Mouse (Mus musculus) adipocyte (in vitro differentiated cells): Measurements from ENCODE around the gene Gm26741.
"Not testable (repeated sequence)": the region's sequence is repeated elsewhere in the genome, so short reads cannot be mapped to it uniquely, and the experiment has no call there.

Experiments used
- DNase-seq: peaks from one replicate; pipeline ENCODE4 v3.0.0-alpha.2; 2016; ENCODE audit warnings: low spot score

The Gm26741 gene

DNA sequence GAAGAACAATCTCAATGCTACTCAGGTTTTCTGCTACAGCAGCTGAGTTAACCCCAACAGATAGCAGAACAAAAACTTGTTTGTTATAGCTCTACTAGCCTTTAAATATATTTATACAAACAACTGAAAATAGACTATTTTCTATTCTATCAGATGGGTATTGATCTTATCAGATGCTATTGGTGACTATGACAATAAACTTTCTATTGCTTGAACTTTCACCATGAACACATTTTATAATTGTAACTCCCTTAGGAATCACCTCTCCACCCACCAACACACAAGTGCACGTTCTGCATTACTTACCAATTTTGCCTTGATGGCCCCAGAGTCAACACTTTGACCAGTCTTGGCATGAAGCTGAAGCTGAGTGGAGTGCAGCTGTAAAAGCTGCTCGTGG is at the start of gene Gm26741:
Gene Gm26741, plus strand, starts transcription at position 301 of the 400 bp plus-strand sequence.
- no peak for DNase-seq

DNA sequence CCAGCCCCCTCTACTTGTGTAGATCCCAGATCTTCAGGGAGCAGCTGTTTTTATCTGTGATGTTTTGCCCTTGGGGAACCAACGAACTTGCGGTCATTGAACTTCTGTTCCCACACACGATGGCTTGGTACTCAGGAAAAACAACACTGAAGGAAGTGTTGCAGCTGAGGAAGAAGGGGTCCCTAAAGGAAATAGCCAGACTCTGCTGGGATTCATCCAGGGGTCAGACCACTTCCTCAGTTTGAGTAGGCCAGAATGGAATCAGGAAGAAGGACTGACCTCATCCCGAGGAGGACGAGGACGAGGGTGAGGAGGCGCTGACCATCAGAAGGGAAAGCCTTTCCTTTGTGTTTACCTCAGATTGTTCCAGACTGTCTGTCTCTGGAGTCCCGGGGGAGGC is 49.4 kb upstream of the Gm26741 start:
- no peak for DNase-seq

DNA sequence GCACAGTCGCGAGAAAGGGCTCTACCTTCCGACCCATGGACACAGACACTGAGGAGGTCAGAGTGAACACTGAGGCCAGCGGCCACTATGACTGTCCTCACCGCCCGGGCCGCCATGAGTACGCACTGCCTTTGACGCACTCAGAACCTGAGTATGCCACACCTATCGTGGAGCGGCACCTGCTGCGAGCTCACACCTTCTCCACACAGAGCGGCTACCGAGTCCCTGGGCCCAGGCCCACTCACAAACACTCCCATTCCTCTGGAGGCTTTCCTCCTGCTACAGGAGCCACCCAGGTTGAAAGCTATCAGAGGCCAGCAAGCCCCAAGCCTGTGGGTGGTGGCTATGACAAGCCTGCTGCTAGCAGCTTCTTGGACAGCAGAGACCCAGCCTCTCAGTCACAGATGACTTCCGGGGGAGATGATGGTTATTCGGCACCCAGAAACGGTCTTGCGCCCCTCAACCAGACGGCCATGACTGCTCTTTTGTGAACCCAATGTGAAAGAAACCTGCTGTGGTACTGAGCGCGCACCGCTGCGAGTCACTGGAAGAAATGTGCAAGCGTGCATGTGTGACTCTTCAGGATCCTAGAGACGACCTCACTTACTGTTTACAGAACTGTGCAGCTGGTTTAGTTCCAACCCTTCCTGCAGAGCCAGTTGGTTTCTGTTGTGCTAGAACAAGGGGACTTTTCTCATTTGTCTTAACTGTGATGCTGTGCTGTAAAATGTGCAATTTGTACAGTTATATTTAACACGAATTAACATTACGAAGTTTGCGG is 38.9 kb upstream of the Gm26741 start:
- no peak for DNase-seq

DNA sequence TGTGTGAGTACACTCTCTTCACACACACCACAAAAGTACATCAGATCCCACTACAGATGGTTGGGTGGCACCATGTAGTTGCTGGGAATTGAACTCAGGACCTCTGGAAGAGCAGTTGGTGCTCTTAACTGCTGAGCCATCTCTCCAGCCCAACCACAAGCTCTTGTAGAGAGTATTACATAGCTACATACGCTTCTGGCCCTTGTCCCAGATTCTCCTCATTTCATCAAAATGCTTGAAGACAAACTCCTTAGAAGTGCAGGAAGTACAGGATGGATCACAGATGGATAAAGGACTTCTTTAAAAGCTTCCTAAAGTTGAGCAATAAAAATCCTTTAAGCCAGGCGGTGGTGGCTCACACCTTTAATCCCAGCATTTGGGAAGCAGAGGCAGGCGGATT is 36.6 kb upstream of the Gm26741 start:
- DNase-seq, result no peak

DNA sequence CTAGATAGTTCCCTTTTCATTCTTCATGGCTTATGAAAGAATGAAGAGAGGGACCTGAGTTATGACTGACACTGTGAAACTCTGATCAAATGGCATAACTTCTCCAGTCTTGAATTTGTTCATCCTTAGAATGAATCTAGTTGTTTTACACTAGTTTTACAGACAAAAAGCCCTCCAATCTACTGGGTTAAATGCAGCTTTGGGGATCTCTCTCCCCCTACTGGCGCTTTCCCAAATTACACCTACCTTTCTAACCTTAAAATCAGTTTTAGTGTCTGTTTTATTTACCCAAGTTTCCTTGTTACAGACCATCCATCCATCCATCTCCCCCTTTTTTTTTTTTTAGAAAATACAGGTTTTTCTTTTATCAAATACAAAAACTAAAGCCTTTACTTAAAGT is 27.6 kb upstream of the Gm26741 start:
- DNase-seq, result peak; percentile 57

DNA sequence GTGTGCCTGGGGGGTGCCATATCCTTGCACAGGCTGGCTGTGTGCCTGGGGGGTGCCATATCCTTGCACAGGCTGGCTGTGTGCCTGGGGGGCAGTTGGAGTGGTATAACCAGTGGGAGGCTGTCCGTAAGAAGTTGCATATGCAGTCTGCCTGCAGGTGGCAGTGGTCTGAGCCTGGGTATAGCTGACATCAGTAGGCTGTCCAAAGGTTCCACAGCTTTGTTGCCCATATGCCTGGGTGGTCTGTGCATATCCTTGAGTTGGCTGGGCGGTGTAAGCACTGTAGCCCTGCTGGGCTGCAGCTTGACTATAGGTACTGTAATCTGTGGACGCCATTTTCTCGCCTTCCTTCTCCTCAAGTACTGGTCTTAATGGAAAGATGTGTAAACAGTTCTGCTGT is 15.2 kb upstream of the Gm26741 start:
- not testable (repeated sequence) for DNase-seq

DNA sequence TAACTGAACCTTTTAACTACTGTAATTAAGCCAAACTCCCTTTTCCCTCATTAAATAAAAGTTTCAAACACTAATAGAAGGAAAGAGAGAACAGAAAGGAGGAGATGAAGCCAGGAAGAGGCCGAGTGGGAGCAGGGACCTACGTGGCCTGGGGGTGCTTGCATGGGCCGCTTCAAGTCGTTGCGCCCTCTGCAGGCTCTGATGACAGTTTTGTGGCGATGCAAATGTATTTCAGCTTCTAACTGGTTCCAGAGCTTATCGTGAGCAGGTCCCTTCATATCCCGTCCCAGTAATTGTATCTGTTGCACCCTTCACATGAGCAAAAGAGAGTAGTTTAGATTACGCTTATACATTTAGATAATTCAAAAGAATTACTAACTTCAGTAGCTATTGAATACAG is 5.4 kb upstream of the Gm26741 start:
- DNase-seq, result no peak

DNA sequence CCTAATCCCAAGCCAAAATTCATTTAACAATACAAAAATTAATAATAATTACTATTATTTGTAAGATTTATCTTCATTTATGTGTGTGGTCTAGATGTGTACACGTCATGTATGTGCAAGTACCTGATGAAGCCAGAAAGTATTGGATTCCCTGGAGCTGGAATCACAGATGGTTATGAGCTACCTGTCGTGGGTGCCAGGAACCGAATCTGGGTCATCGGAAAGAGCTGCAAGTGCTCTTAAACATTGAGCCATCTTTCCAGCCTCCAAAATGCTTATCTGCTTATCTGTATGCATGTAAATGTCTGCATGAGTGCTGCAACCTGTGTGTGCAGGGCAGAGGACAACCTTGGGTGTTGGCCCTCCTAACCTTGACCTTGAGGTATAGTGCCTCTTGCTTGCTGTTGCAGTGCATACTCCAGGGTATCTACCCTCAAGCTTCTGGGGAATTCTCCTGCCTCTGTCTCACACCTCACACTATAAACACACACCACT is 1.7 kb downstream of the Gm26741 start:
- no peak for DNase-seq

DNA sequence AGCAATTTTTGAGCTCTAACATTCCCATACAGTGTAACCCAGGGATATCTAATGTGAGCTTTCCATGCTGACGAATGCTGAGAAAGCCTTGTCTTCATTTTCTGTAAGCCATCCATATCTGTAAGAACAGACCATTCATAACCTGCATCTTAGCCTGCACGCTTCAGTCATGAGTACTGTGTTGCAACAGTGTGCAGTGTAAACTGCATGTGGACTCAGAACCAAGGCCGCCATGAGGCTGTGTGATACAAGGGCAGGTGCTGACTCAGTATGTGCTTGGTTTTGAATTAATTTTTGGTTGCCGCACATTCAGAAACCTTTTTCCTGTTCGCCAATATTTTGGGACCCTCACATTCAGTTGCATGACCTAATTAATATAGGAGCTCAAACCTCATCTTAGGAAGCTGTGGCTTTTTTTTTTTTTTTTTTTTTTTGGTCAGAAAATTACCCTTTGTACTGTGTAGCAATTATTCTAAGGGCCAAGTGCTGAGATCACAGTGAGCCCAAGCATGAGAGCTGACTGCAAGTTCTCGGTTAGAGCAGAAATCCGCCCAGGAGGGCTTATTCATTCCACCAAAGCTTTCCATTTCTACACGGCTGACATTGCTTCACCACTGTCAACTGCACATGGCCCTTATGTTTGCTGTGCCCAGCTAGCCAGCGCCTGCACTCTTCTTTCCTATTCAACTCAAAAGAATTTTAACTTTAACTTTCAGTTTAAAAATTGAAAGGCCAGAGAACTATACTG is 2.5 kb downstream of the Gm26741 start:
- DNase-seq, result no peak

DNA sequence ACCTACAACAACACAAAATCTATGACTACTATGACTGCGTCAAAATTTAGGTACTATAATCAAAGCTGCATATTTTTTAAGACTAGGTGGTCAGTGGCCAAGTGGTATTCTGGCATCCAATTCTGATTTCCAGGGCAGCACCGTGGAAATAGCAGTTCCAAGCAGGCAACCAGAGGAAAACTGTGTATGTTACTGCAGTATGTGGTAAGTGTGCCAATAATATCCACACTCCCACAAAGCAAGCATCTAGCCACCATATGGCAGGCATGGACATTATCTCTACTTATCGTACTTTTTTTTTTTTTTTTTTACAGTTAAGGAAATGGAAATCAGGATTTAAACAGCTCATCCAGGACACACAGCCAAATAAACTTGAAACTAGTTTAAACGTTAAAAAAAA is 9.8 kb downstream of the Gm26741 start:
- no peak for DNase-seq

DNA sequence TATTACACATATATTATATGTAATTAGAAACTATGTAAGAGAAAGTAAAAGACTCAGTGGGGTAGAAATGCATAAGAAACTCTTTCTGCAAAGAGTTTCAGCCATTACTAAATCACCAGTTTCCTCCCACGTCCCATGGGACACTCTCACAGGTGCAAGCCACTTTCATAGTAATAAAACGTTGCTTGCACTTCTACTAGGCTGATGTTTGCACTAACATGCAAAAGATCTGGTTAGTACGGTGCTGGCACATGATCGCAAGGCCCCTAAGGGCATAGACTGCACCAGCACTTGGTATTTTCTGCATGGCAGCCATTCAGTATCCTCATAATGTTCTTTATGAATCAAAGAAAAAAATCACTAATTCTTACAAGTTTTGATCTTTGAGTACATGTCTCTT is 15.3 kb downstream of the Gm26741 start:
- DNase-seq, result no peak

DNA sequence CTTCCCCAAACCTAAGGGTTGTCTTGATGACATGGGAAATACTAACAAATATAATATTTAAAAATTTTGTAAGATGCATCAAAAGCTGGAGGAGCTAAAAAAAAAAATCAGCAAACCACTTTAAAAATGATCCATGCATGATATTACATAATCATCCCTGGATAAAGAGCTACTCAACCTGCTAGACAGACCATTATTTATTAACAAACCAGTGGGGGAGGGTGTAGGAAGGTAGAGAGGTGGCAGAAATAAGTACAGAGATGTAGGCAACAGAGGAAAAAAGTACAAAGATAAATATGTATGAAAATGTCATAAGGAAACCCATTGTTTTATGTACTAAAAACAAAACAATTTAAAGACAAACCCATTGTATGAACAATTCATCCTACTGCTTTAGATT is 16.1 kb downstream of the Gm26741 start:
- no peak for DNase-seq

DNA sequence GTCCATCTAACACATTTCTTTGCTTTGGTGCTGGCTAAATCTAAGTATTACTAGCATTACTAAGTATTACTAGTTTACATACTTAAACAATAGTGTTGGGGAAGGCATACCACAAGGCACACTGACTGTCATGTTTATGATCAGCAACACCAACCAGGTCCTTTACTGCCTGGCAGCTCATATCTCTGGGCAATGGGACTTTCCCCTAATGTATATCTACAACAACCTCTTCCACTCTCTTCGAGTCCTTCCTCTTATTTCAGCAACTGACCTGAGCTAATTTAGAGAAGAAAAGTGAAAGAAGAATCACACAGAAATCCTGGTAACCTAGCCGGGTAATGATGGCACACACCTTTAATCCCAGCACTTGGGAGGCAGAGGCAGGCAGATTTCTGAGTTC is 17.9 kb downstream of the Gm26741 start:
- no peak for DNase-seq

DNA sequence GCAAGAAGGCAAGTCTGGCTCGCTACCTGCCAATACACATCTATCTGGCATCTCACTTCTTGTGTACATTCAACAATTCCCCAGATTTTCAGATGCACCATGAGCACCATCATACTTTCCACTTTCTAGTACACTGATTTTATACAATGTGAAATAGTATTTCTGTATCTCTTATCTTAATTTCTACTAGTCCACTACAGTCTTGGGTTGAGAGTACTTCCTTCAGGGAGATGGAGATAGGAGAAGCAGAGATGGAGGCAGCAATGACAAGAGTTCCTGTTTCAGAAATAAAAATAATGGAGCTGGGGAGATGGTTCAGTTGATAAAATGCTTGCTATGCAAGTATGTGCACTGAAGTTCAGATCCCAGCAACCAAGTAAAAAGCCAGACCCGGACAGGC is 19.2 kb downstream of the Gm26741 start:
- DNase-seq, result no peak

DNA sequence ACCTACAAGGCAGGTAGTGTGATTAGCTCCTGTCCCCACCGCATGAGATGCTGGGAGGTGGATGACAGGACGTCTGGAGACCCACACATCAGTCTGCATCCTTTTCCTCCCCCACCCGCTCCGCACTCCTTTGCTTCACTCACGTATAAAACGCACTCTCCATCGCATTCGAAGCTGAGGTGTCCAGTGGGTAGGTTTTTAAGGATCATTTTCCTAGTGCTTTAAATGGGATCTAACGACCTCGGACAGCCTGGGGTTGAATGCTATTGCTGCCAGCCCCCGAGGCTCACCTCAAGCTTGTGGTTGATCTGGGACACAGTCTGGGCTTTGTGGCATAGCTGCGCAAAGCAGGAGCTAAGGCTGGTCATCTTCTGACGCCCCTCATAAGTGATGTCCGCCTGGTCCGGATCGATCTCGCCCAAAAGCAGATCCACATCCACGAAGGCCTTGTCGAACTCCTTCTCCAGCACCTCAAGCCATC is 22.8 kb downstream of the Gm26741 start:
- DNase-seq, result peak; percentile 25

DNA sequence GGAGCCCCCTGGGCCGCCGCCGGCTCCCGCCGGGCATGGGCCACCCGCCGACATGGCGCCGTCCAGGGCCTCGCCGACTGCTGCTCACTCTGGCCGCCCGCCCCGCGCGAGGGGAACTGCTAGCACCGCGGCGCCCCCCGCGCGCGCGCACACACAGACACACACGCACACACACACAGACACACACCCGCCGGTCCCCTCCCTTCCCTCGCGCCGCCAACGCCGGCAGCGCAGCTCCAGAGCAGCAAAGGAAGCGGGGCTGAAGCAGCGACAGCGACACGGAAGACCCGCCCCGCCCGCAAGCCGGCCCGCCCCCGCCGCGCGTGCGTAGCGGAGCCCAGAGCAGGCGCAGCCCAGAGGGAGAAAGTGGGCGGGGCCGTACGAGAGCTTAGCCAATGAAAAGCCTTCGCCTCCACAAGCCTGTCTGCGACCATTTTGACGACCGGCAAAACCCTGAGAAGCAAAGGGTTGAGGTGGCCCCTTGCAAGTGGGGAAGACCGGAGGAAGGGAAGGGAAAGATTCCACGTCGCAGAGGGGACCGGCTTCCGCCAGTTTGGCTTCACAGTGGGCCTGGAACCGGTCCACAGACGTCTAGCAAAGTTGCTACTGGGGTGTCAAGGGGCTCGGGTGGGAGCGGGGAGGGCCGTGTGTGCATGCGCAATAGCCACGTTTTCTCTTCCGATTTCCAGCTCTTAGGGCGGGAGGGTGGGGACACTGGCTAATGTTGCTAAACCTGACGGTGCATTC is 23.5 kb downstream of the Gm26741 start, which contains the start of gene Gopc:
Gene Gopc, minus strand, starts transcription at position 280 of the 747 bp plus-strand sequence.
- DNase-seq, result peak; percentile 97

DNA sequence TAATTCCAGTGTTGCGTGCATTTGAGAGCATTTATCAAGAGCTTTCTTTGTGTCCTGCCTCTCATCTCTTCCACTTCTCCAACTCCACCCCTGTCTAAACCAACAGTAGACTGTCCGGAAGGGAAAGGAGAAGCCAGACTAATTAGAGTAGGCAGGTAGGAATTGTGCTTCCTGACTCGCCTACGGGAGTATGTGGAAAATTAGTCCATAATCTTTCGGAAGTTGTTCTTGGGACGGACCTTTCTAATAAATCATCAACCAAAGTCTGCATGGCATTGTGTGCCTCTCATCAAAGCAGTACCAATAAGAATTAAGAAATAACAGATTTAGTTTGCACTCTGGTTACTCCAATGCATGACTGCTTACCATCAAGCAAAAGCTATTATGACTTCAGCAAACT is 24.5 kb downstream of the Gm26741 start:
- DNase-seq, result peak; percentile 33

DNA sequence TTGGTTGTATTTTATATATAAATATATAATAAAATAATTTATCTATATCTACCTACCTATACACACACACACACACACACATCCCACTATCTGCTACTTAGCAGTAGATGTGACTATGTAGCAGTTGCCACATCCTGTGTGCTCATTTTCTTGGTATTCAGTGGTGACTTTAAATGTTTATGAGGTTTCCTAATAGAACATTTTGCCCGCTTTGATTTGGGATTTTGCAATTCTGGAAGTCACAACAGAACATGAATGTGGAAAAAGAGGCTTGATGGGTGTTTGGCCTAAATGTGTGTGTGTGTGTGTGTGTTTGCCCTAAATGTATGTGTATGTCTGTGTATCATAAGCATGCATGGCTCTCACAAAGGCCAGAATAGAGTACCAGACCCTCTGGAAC is 25.0 kb downstream of the Gm26741 start:
- DNase-seq, result peak; percentile 53

DNA sequence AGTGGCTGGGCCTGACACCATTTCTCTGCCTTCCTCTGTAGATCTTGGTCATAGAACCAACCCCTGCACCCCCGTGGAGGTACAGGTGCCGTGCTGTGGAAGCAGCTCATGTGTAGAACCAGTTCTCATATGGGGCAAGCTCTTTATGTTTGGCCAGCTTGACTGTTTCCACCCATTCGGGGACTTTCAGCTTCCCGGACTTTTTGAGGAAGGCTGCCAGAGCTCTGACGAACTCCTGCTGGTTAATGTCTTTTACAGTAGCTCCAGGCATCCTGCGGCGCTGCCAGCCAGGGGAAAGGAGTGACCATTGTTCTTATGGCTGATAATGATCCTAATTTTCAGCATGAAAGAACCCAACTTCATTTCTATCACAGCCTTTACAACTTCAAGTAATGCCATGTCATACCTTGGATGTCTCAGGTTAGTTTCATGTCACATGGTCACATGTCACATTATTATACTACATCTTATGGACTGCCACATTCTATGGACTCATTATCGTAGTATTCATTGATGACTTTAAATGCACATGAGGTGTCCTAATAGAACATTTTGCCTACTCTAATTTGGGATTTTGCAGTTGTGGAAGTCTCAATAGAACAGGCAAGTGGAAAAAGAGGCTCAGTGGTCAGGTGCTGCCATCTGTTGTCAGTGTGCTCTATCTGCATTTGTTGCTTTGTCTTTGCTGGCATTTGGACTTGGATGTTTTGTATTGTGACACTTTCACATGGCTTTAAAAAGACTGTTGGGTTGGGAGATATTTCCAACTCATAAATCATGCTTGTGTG is 26.4 kb downstream of the Gm26741 start:
- peak; percentile 80 for DNase-seq

DNA sequence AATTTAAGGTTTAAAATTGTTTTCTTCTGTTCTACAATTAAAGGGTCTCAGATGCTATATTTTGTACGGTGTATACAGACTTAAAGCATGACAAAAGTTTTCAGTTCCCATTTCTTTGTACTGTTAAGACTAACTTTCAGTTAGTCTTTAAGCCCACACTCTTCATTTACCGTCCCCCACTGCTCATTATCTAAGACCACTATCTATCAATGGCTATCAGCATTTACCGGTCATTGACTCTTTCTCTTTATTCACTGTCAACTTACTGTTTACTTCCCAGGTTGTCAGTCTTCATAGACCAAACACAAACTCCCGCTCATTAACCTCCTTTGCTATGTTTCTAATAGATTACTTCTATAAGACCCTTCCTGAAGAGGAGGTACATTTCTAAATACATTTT is 28.6 kb downstream of the Gm26741 start:
- no peak for DNase-seq

DNA sequence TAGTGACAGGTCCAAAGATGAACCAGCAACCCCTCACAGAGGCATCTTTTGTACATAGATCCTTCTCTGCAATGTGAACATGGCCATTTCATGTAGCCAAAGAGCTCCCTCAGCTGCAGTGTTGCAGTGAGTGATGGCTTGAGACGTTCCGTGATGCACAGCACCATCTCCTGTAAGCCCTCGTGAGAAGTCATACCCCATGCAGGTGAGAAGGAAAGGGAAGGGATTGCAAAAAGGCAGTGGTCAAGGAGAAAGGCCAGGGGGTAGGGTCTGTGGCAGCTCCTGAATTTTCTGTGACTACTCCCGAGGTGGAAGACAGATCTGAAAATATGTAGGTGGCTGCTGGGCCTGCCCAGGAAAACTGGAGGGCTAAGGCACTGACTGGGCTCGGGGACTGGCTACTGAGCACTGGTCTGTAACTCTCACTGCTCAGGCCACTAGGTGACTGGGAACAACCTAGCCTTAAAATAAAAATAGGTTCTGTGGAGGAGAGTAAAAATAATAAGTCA is 30.4 kb downstream of the Gm26741 start, which contains the start of gene Nepn:
Gene Nepn, plus strand, starts transcription at position 51 of the 509 bp plus-strand sequence.
- DNase-seq, result no peak
